Mouse (Mus musculus) forebrain, embryonic 11.5 days (tissue): ENCODE data around the gene Trmt1l. TPM values are rescaled to one million over a fixed set of nuclear protein-coding genes. Genes with fewer than 3 reads are reported as not detected.
"Not testable (repeated sequence)": the region's sequence is repeated elsewhere in the genome, so short reads cannot be mapped to it uniquely, and the experiment has no call there.

Source experiments
- ATAC-seq: fragments of 200-750 bp; cut with Nextera tagmentation; replicated peaks from 2 replicates; pipeline ENCODE4 v1.8.0; 2017; ENCODE audit warnings: moderate TSS enrichment; ENCODE audit not compliant: low FRiP score
- DNase-seq: peaks from one replicate; pipeline ENCODE4 v3.0.0-alpha.2; 2017; ENCODE audit warnings: low spot score
- H3K27ac ChIP-seq: fragments of 300-500 bp; sonication (generic); 2 replicates; pipeline ENCODE4 v1.5.1; 2014; ENCODE audit warnings: low read depth, low read length
- H3K27me3 ChIP-seq: fragments of 300-500 bp; sonication (generic); 2 replicates; pipeline ENCODE4 v1.6.1; 2014; ENCODE audit warnings: mild to moderate bottlenecking, low read length, mixed read lengths; ENCODE audit not compliant: control insufficient read depth, insufficient read depth
- H3K36me3 ChIP-seq: fragments of 300-500 bp; sonication (generic); 2 replicates; pipeline ENCODE4 v1.6.1; 2014; ENCODE audit warnings: mild to moderate bottlenecking, low read length, moderate library complexity, mixed read lengths; ENCODE audit not compliant: control insufficient read depth, insufficient read depth
- H3K4me1 ChIP-seq: fragments of 300-500 bp; sonication (generic); replicated peaks from 2 replicates; pipeline ENCODE4 v1.6.1; 2014; ENCODE audit warnings: low read length, mixed read lengths; ENCODE audit not compliant: control insufficient read depth, insufficient read depth
- H3K4me2 ChIP-seq: fragments of 300-500 bp; sonication (generic); 2 replicates; pipeline ENCODE4 v1.6.1; 2014; ENCODE audit warnings: low read depth, mild to moderate bottlenecking, low read length, moderate library complexity, mixed read lengths; ENCODE audit not compliant: severe bottlenecking
- H3K4me3 ChIP-seq: fragments of 300-500 bp; sonication (generic); 2 replicates; pipeline ENCODE4 v1.5.1; 2014; ENCODE audit warnings: low read depth, low read length
- H3K9ac ChIP-seq: fragments of 300-500 bp; sonication (generic); 2 replicates; pipeline ENCODE4 v1.6.1; 2014; ENCODE audit warnings: low read length
- H3K9me3 ChIP-seq: fragments of 300-500 bp; sonication (generic); 2 replicates; pipeline ENCODE4 v1.6.1; 2016; ENCODE audit warnings: low read length, mixed read lengths; ENCODE audit not compliant: control insufficient read depth
- WGBS: fragments of 180-500 bp; shearing (Covaris S2); extraction: QIAGEN DNeasy Blood & Tissue Kit; methylation state at CpG from one replicate; pipeline ENCODE4 v1.1.7; 2014; 5-methylcytosine and 5-hydroxymethylcytosine counted together
- polyA plus RNA-seq: library from polyadenylated mRNA; unstranded; fragments of >200 nt; fragmentation: Nextera tagmentation; extraction: Ambion mirVana; gene quantifications from 2 replicates; pipeline ENCODE4 v1.2.1, GENCODE M21; 2014

Gene Trmt1l
- polyA plus RNA-seq, 1 experiment from 2014 or later: 61.9 TPM

GRCm38 (mm10) chr1:151449866-151450265, 21.5 kb downstream of the Trmt1l start:
- WGBS: 93% methylated on average over 10 of the region's 10 CpGs
- no peak overlapping the region for H3K9ac ChIP-seq
- H3K36me3 ChIP-seq: peaks cover 8% of the 10 kb centered on the region
- no peaks in the 10 kb centered on the region for H3K4me1 ChIP-seq
- no peak overlapping the region for H3K27ac ChIP-seq
- ATAC-seq: no peak
- no peak for DNase-seq
- H3K4me2 ChIP-seq: no peak overlapping the region
- H3K27me3 ChIP-seq: no peaks in the 10 kb centered on the region
- no peak overlapping the region for H3K4me3 ChIP-seq
- H3K9me3 ChIP-seq: no peaks in the 10 kb centered on the region

- H3K9ac ChIP-seq: no peak overlapping the region
- no peak overlapping the region for H3K27ac ChIP-seq
- no peaks in the 10 kb centered on the region for H3K27me3 ChIP-seq
- H3K4me3 ChIP-seq: no peak overlapping the region
- no peaks in the 10 kb centered on the region for H3K9me3 ChIP-seq
- peaks cover 8% of the 10 kb centered on the region for H3K36me3 ChIP-seq
- DNase-seq (no peak), ATAC-seq (no peak)
- no peak overlapping the region for H3K4me2 ChIP-seq
- WGBS: 96% methylated on average over 1 of the region's 2 CpGs
- H3K4me1 ChIP-seq: no peaks in the 10 kb centered on the region
These were observed 22.5 kb downstream of the Trmt1l start for GRCm38 (mm10) chr1:151450851-151451250.

GRCm38 (mm10) chr1:151451946-151452345, 23.6 kb downstream of the Trmt1l start:
- H3K4me1 ChIP-seq: no peaks in the 10 kb centered on the region
- DNase-seq: no peak
- 96% methylated on average over 11 of the region's 11 CpGs for WGBS
- no peak overlapping the region for H3K27ac ChIP-seq
- peaks cover 8% of the 10 kb centered on the region for H3K36me3 ChIP-seq
- no peak for ATAC-seq
- H3K27me3 ChIP-seq: no peaks in the 10 kb centered on the region
- H3K9ac ChIP-seq: no peak overlapping the region
- no peaks in the 10 kb centered on the region for H3K9me3 ChIP-seq
- no peak overlapping the region for H3K4me2 ChIP-seq
- no peak overlapping the region for H3K4me3 ChIP-seq

GRCm38 (mm10) chr1:151457087-151457486, 28.7 kb downstream of the Trmt1l start:
- no peaks in the 10 kb centered on the region for H3K4me1 ChIP-seq
- no peak overlapping the region for H3K27ac ChIP-seq
- WGBS: 92% methylated on average over 5 of the region's 5 CpGs

GRCm38 (mm10) chr1:151461265-151461664, 32.9 kb downstream of the Trmt1l start:
- WGBS: 78% methylated on average over 9 of the region's 9 CpGs
- H3K27ac ChIP-seq: no peak overlapping the region
- no peak overlapping the region for H3K4me3 ChIP-seq
- H3K27me3 ChIP-seq: no peaks in the 10 kb centered on the region
- no peaks in the 10 kb centered on the region for H3K9me3 ChIP-seq
- no peak overlapping the region for H3K9ac ChIP-seq
- H3K4me1 ChIP-seq: no peaks in the 10 kb centered on the region
- H3K36me3 ChIP-seq: no peaks in the 10 kb centered on the region; the same call in 1 of the 2 replicates
- H3K4me2 ChIP-seq: no peak overlapping the region
- DNase-seq: no peak
- no peak for ATAC-seq

More at GRCm38 (mm10) chr1:151457087-151457486, 28.7 kb downstream of the Trmt1l start:
- H3K9ac ChIP-seq: no peak overlapping the region
- ATAC-seq: no peak
- H3K9me3 ChIP-seq: no peaks in the 10 kb centered on the region
- H3K27me3 ChIP-seq: no peaks in the 10 kb centered on the region
- DNase-seq: no peak
- no peak overlapping the region for H3K4me3 ChIP-seq
- H3K36me3 ChIP-seq: peaks cover 3% of the 10 kb centered on the region; the same call in 1 of the 2 replicates
- H3K4me2 ChIP-seq: no peak overlapping the region

- no peak for DNase-seq
- H3K9me3 ChIP-seq: no peaks in the 10 kb centered on the region
- no peak overlapping the region for H3K27ac ChIP-seq
- no peaks in the 10 kb centered on the region for H3K27me3 ChIP-seq
- no peak overlapping the region for H3K4me2 ChIP-seq
- no peak overlapping the region for H3K4me3 ChIP-seq
- H3K4me1 ChIP-seq: no peaks in the 10 kb centered on the region
- 62% methylated on average over 4 of the region's 4 CpGs for WGBS
- no peaks in the 10 kb centered on the region; the same call in 1 of the 2 replicates for H3K36me3 ChIP-seq
- no peak overlapping the region for H3K9ac ChIP-seq
- no peak for ATAC-seq
These were observed 36.6 kb downstream of the Trmt1l start for GRCm38 (mm10) chr1:151464914-151465313.

- ATAC-seq: no peak
- no peak for DNase-seq
- H3K4me3 ChIP-seq: no peak overlapping the region
- no peak overlapping the region for H3K27ac ChIP-seq
- no peak overlapping the region for H3K9ac ChIP-seq
- WGBS: 92% methylated on average over 4 of the region's 4 CpGs
- no peak overlapping the region for H3K4me2 ChIP-seq
- no peaks in the 10 kb centered on the region for H3K4me1 ChIP-seq
- H3K36me3 ChIP-seq: no peaks in the 10 kb centered on the region; the same call in 1 of the 2 replicates
- no peaks in the 10 kb centered on the region for H3K9me3 ChIP-seq
- H3K27me3 ChIP-seq: no peaks in the 10 kb centered on the region
These were observed 38.2 kb downstream of the Trmt1l start for GRCm38 (mm10) chr1:151466571-151466970.

- Histone ChIP-seq H3K4me3 (no peak overlapping the region), H3K4me2 (no peak overlapping the region), H3K9me3 (no peaks in the 10 kb centered on the region), H3K4me1 (no peaks in the 10 kb centered on the region), H3K36me3 (peaks cover 7% of the 10 kb centered on the region), H3K27me3 (no peaks in the 10 kb centered on the region), H3K9ac (no peak overlapping the region), H3K27ac (no peak overlapping the region)
- WGBS: 71% methylated on average over 7 of the region's 7 CpGs
- DNase-seq (no peak), ATAC-seq (no peak)
These were observed 43.1 kb downstream of the Trmt1l start for GRCm38 (mm10) chr1:151471429-151471828.

GRCm38 (mm10) chr1:151472386-151472785, 44.0 kb downstream of the Trmt1l start:
- H3K4me3 ChIP-seq, DNase-seq, ATAC-seq, H3K27me3 ChIP-seq, H3K4me1 ChIP-seq, H3K9ac ChIP-seq, H3K27ac ChIP-seq, H3K4me2 ChIP-seq, H3K36me3 ChIP-seq, H3K9me3 ChIP-seq: not testable (repeated sequence)
- 88% methylated on average over 8 of the region's 8 CpGs for WGBS
